Mouse (Mus musculus) heart, embryonic 14.5 days (tissue): ENCODE measurements around the gene Pam. TPM values are rescaled to one million over a fixed set of nuclear protein-coding genes. Genes with fewer than 3 reads are reported as not detected.

Experiments used
- ATAC-seq: fragments of 200-750 bp; cut with Nextera tagmentation; 2 replicates; pipeline ENCODE4 v1.8.0; 2017; ENCODE audit warnings: low read depth, moderate TSS enrichment; ENCODE audit not compliant: insufficient number of reproducible peaks, insufficient read depth, low FRiP score
- H3K27ac ChIP-seq, 2 experiments: fragments of 200-500 bp in 1 of 2; fragments of 300-500 bp in 1 of 2; sonication (generic) in 1 of 2; replicated peaks in 1 of 2; 2 replicates each; pipeline ENCODE4 v1.5.1; 2012 to 2014; ENCODE audit warnings: low read depth in 2 of 2, low read length in 2 of 2, control low read depth in 1 of 2, mild to moderate bottlenecking in 1 of 2, mixed read lengths in 1 of 2; ENCODE audit not compliant: control insufficient read depth in 1 of 2, insufficient read depth in 1 of 2
- H3K27me3 ChIP-seq: fragments of 300-500 bp; sonication (generic); 2 replicates; pipeline ENCODE4 v1.6.1; 2014; ENCODE audit warnings: mild to moderate bottlenecking, low read length, control low read depth; ENCODE audit not compliant: control insufficient read depth, insufficient read depth
- H3K36me3 ChIP-seq: fragments of 300-500 bp; sonication (generic); 2 replicates; pipeline ENCODE4 v1.6.1; 2014; ENCODE audit warnings: mild to moderate bottlenecking, control low read depth, low read length, mixed read lengths; ENCODE audit not compliant: control insufficient read depth, insufficient read depth
- H3K4me1 ChIP-seq, 2 experiments: fragments of 200-500 bp in 1 of 2; fragments of 300-500 bp in 1 of 2; sonication (generic) in 1 of 2; 2 replicates each; pipeline ENCODE4 v1.6.1; 2012 to 2014; ENCODE audit warnings: low read length in 2 of 2, control low read depth in 1 of 2, mixed read lengths in 1 of 2; ENCODE audit not compliant: control insufficient read depth in 2 of 2, insufficient read depth in 2 of 2
- H3K4me2 ChIP-seq: fragments of 300-500 bp; sonication (generic); 2 replicates; pipeline ENCODE4 v1.6.1; 2014; ENCODE audit warnings: mild to moderate bottlenecking, low read length
- H3K4me3 ChIP-seq, 2 experiments: fragments of 200-500 bp in 1 of 2; fragments of 300-500 bp in 1 of 2; sonication (generic) in 1 of 2; 2 replicates each; pipeline ENCODE4 v1.5.1; 2012 to 2014; ENCODE audit warnings: low read length in 2 of 2, mild to moderate bottlenecking in 2 of 2, control low read depth in 1 of 2, low read depth in 1 of 2, moderate library complexity in 1 of 2; ENCODE audit not compliant: control insufficient read depth in 1 of 2, insufficient read depth in 1 of 2
- H3K9ac ChIP-seq: fragments of 300-500 bp; sonication (generic); 2 replicates; pipeline ENCODE4 v1.6.1; 2014; ENCODE audit warnings: mild to moderate bottlenecking, low read length
- H3K9me3 ChIP-seq: fragments of 300-500 bp; sonication (generic); 2 replicates; pipeline ENCODE4 v1.6.1; 2016; ENCODE audit warnings: low read length, control low read depth; ENCODE audit not compliant: control insufficient read depth
- WGBS: fragments of 180-500 bp; shearing (Covaris S2); extraction: QIAGEN DNeasy Blood & Tissue Kit; methylation state at CpG from one replicate; pipeline ENCODE4 v1.1.7; 2014; 5-methylcytosine and 5-hydroxymethylcytosine counted together
- polyA plus RNA-seq: library from polyadenylated mRNA; unstranded; fragments of >200 nt; fragmentation: Nextera tagmentation; extraction: Ambion mirVana; gene quantifications from 2 replicates; pipeline ENCODE4 v1.2.1, GENCODE M21; 2014

The Pam gene
- polyA plus RNA-seq, 1 experiment from 2014 or later: 671 TPM

- ATAC-seq: peak; percentile 73; the same call in 1 of the 2 replicates
- Histone ChIP-seq H3K4me1 (peaks cover 2 to 14% of the 10 kb centered on the region in 2 experiments; a peak in 3 of 4 replicates), H3K36me3 (peaks cover 90% of the 10 kb centered on the region), H3K27me3 (no peaks in the 10 kb centered on the region), H3K27ac (peak overlapping the region; percentile 75 to 77), H3K9ac (no peak overlapping the region), H3K9me3 (no peaks in the 10 kb centered on the region), H3K4me2 (0 out of 2 replicates have a peak overlapping the region, but pooled peaks have one; percentile 22), H3K4me3 (no peak overlapping the region)
- WGBS: 46% methylated on average over 5 of the region's 5 CpGs
These were observed 261.7 kb downstream of the Pam start for GRCm38 (mm10) chr1:97833466-97834353.

DNA sequence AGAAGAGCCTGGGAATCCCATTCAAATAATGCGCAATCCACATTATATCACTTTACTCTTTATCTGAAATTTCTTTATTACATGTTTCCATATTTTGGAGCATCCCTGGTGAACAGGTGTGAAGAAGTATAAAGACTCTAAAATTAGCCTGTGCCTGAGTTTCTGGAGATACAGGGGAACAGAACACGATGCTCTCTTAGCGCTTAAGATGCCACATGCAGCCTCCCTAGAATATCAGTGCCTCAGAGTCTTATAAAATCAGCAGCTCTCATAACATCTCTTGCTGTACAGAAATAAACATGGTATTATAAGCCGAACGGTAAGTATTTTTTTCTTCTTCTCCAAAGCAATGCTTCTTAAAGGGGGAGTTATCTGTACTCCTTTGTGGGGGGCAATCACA, 267.4 kb downstream of the Pam start:
- Histone ChIP-seq H3K9me3 (no peaks in the 10 kb centered on the region), H3K9ac (no peak overlapping the region), H3K36me3 (peaks cover 84% of the 10 kb centered on the region), H3K4me2 (no peak overlapping the region), H3K27me3 (no peaks in the 10 kb centered on the region), H3K4me3 (no peak overlapping the region), H3K27ac (no peak overlapping the region), H3K4me1 (peaks cover 0 to under 1% of the 10 kb centered on the region in 2 experiments; a peak in 2 of 4 replicates)
- 93% methylated on average over 5 of the region's 5 CpGs for whole genome bisulfite sequencing
- ATAC-seq: no peak

GRCm38 (mm10) chr1:97827566-97827965, 267.9 kb downstream of the Pam start:
- WGBS: 82% methylated on average over 2 of the region's 2 CpGs
- no peak overlapping the region for H3K27ac ChIP-seq
- peaks cover 81% of the 10 kb centered on the region for H3K36me3 ChIP-seq
- no peaks in the 10 kb centered on the region for H3K9me3 ChIP-seq
- H3K4me1 ChIP-seq: no peaks in the 10 kb centered on the region
- H3K27me3 ChIP-seq: no peaks in the 10 kb centered on the region
- H3K4me2 ChIP-seq: no peak overlapping the region
- no peak overlapping the region for H3K9ac ChIP-seq
- no peak overlapping the region for H3K4me3 ChIP-seq
- no peak for ATAC-seq

GRCm38 (mm10) chr1:97822904-97823303, 272.5 kb downstream of the Pam start:
- Histone ChIP-seq H3K27me3 (no peaks in the 10 kb centered on the region), H3K9ac (no peak overlapping the region), H3K36me3 (peaks cover 75% of the 10 kb centered on the region), H3K27ac (no peak overlapping the region), H3K9me3 (no peaks in the 10 kb centered on the region), H3K4me2 (no peak overlapping the region), H3K4me1 (0 out of 4 replicates have a peak, but pooled peaks cover 0 to 2% of the 10 kb centered on the region in 2 experiments), H3K4me3 (no peak overlapping the region)
- WGBS: 94% methylated on average over 7 of the region's 7 CpGs
- no peak for ATAC-seq

- H3K4me2 ChIP-seq: no peak overlapping the region
- H3K27me3 ChIP-seq: no peaks in the 10 kb centered on the region
- H3K4me1 ChIP-seq: 0 out of 4 replicates have a peak, but pooled peaks cover 0 to 2% of the 10 kb centered on the region in 2 experiments
- 68% methylated on average over 5 of the region's 5 CpGs for WGBS
- no peak for ATAC-seq
- no peak overlapping the region for H3K4me3 ChIP-seq
- H3K36me3 ChIP-seq: peaks cover 75% of the 10 kb centered on the region
- H3K27ac ChIP-seq: no peak overlapping the region
- no peak overlapping the region for H3K9ac ChIP-seq
- H3K9me3 ChIP-seq: 0 out of 2 replicates have a peak, but pooled peaks cover 3% of the 10 kb centered on the region
These were observed 273.2 kb downstream of the Pam start for GRCm38 (mm10) chr1:97822203-97822602.

DNA sequence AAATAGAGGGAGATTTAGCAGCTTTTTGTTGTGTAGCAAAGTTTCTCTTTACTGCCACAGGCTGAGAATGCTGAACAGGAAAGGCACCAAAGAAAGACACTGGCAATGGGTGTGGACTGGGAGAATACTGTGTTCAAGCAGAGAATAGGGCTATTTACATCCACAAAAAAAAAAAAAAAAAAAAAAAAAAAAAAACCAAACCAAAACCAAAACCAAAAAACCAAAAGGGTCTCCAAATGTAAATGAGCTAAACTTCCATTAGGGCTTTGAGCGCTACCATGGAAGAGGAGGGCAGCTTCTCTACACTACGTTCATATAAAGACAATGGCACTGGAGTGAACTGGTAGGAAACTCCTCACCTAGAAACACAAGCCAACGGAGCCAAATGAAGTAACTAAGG, 274.2 kb downstream of the Pam start:
- Histone ChIP-seq H3K9ac (no peak overlapping the region), H3K27me3 (no peaks in the 10 kb centered on the region), H3K36me3 (peaks cover 73% of the 10 kb centered on the region), H3K4me2 (0 out of 2 replicates have a peak overlapping the region, but pooled peaks have one; percentile 23), H3K9me3 (0 out of 2 replicates have a peak, but pooled peaks cover 3% of the 10 kb centered on the region), H3K4me3 (no peak overlapping the region), H3K4me1 (0 out of 4 replicates have a peak, but pooled peaks cover 0 to 2% of the 10 kb centered on the region in 2 experiments), H3K27ac (no peak overlapping the region; a peak in 1 of 4 replicates)
- no peak for ATAC-seq
- 87% methylated on average over 3 of the region's 3 CpGs for WGBS

- Histone ChIP-seq H3K9ac (no peak overlapping the region), H3K27me3 (no peaks in the 10 kb centered on the region), H3K4me2 (no peak overlapping the region), H3K36me3 (no peaks in the 10 kb centered on the region), H3K9me3 (no peaks in the 10 kb centered on the region), H3K4me1 (no peaks in the 10 kb centered on the region), H3K27ac (no peak overlapping the region), H3K4me3 (no peak overlapping the region)
- ATAC-seq: no peak
- 31% methylated on average over 2 of the region's 2 CpGs for WGBS
These were observed 286.1 kb downstream of the Pam start for GRCm38 (mm10) chr1:97809255-97809912.
